Mouse (Mus musculus) G1E (cell line): ENCODE results near the gene Bik. TPM values are rescaled to one million over a fixed set of nuclear protein-coding genes. Genes with fewer than 3 reads are reported as not detected.

Experiments
- ATAC-seq: 2 replicates; pipeline ENCODE4 v1.8.0; 2016; ENCODE audit warnings: mild to moderate bottlenecking; ENCODE audit not compliant: insufficient number of reproducible peaks, poor library complexity, low FRiP score, severe bottlenecking; ENCODE audit errors: extremely low read depth
- DNase-seq: peaks from one replicate; pipeline ENCODE4 v3.0.0; 2012; ENCODE audit warnings: low spot score
- H3K27me3 ChIP-seq: 2 replicates; pipeline ENCODE4 v1.6.1; 2012; ENCODE audit warnings: mild to moderate bottlenecking, low read length, inconsistent platforms; ENCODE audit not compliant: insufficient read depth
- H3K36me3 ChIP-seq: replicated peaks from 2 replicates; pipeline ENCODE3; 2012; ENCODE audit warnings: mild to moderate bottlenecking, inconsistent platforms
- H3K4me1 ChIP-seq: 2 replicates; pipeline ENCODE4 v1.6.1; 2012; ENCODE audit warnings: low read depth, low read length, inconsistent platforms, mixed read lengths; ENCODE audit not compliant: insufficient read depth
- H3K4me3 ChIP-seq: 2 replicates; pipeline ENCODE4 v1.5.1; 2012; ENCODE audit warnings: low read depth, mild to moderate bottlenecking, inconsistent platforms, low read length, moderate library complexity, mixed read lengths
- H3K9me3 ChIP-seq: replicated peaks from 2 replicates; pipeline ENCODE4 v1.6.1; 2012; ENCODE audit warnings: inconsistent platforms
- CTCF ChIP-seq: IDR thresholded peaks from 2 replicates; pipeline ENCODE4 v1.5.1; 2012; ENCODE audit warnings: low read depth, low read length, inconsistent platforms, mixed read lengths
- GATA1 ChIP-seq: IDR thresholded peaks from 2 replicates; pipeline ENCODE4 v1.6.1; 2012; ENCODE audit warnings: borderline replicate concordance, low read length, inconsistent platforms, mixed read lengths
- GATA2 ChIP-seq: IDR thresholded peaks from 2 replicates; pipeline ENCODE4 v1.6.1; 2012; ENCODE audit warnings: low read depth, low read length, inconsistent platforms, borderline replicate concordance
- POLR2AphosphoS5 ChIP-seq: IDR thresholded peaks from 2 replicates; pipeline ENCODE4 v1.6.1; 2012; ENCODE audit warnings: low read depth, low read length, inconsistent platforms; ENCODE audit not compliant: insufficient replicate concordance
- TAL1 ChIP-seq: conservative IDR thresholded peaks from 2 replicates; pipeline ENCODE4 v1.6.1; 2012; ENCODE audit warnings: low read depth, low read length, inconsistent platforms, mixed read lengths
- polyA plus RNA-seq: library from polyadenylated mRNA; stranded (reverse); fragments of >175 nt; gene quantifications from 2 replicates; pipeline ENCODE4 v1.2.3, GENCODE M21; 2012
- total RNA-seq, 2 experiments: library from RNA; stranded (forward) in 1 of 2; stranded (reverse) in 1 of 2; fragments of 200-1000 nt in 1 of 2; fragments of >200 nt in 1 of 2; fragmentation: Nextera tagmentation in 1 of 2; gene quantifications; 2 replicates each; pipeline ENCODE4 v1.2.3; 2014 to 2017

Gene Bik
- total RNA-seq (2014; fragmentation: Nextera tagmentation) (not detected in 2 replicates), total RNA-seq (2017) (not detected in 2 replicates), polyA plus RNA-seq (not detected in 2 replicates)

GRCm38 (mm10) chr15:83526424-83527091 is at the start of gene Bik:
TSS of gene Bik (plus strand) at chr15:83526862.
- Histone ChIP-seq H3K9me3 (0 out of 2 replicates have a peak, but pooled peaks cover 3% of the 10 kb centered on the region), H3K4me3 (peak within 1 kb of the TSS; percentile 45; the same call in 1 of the 2 replicates), H3K36me3 (no peaks in the 10 kb centered on the region), H3K4me1 (peaks cover 10% of the 10 kb centered on the region), H3K27me3 (peaks cover 78% of the 10 kb centered on the region)
- ATAC-seq (no peak), DNase-seq (no peak)
- no peak for TF ChIP-seq TAL1

- TF ChIP-seq GATA2 = no peak
- no peak for TF ChIP-seq GATA1
- TF ChIP-seq POLR2AphosphoS5 = no peak
- no peak for TF ChIP-seq CTCF
- ATAC-seq (no peak), DNase-seq (no peak)
- Histone ChIP-seq H3K36me3 (no peaks in the 10 kb centered on the region), H3K27me3 (peaks cover 20% of the 10 kb centered on the region; the same call in 1 of the 2 replicates), H3K4me1 (peaks cover 49% of the 10 kb centered on the region), H3K9me3 (no peaks in the 10 kb centered on the region), H3K4me3 (no peak overlapping the region)
Observed at GRCm38 (mm10) chr15:83478096-83478495, 48.6 kb upstream of the Bik start.

- no peak overlapping the region for H3K4me3 ChIP-seq
- DNase-seq (no peak), ATAC-seq (no peak)
- no peak for TF ChIP-seq GATA2
- peaks cover 20% of the 10 kb centered on the region; the same call in 1 of the 2 replicates for H3K27me3 ChIP-seq
- H3K36me3 ChIP-seq = peaks cover 6% of the 10 kb centered on the region
- H3K9me3 ChIP-seq = no peaks in the 10 kb centered on the region
- peaks cover 34% of the 10 kb centered on the region for H3K4me1 ChIP-seq
Observed at GRCm38 (mm10) chr15:83479818-83480217, 46.8 kb upstream of the Bik start.

- no peaks in the 10 kb centered on the region for H3K9me3 ChIP-seq
- peaks cover 20% of the 10 kb centered on the region; the same call in 1 of the 2 replicates for H3K27me3 ChIP-seq
- ATAC-seq = no peak
- no peak for DNase-seq
- no peak overlapping the region for H3K4me3 ChIP-seq
- H3K36me3 ChIP-seq = peaks cover 12% of the 10 kb centered on the region
- H3K4me1 ChIP-seq = peaks cover 30% of the 10 kb centered on the region
- no peak for TF ChIP-seq TAL1
- no peak for TF ChIP-seq POLR2AphosphoS5
- no peak for TF ChIP-seq GATA2
- no peak for TF ChIP-seq GATA1
- no peak for TF ChIP-seq CTCF
Observed at GRCm38 (mm10) chr15:83481236-83481780, 45.4 kb upstream of the Bik start.

GRCm38 (mm10) chr15:83482645-83483224 is 43.9 kb upstream of the Bik start:
- peak; percentile 32 for DNase-seq
- H3K4me3 ChIP-seq = no peak overlapping the region

GRCm38 (mm10) chr15:83483482-83483881 is 43.2 kb upstream of the Bik start:
- peaks cover 18% of the 10 kb centered on the region for H3K36me3 ChIP-seq
- DNase-seq = peak; percentile 38
- no peaks in the 10 kb centered on the region for H3K9me3 ChIP-seq
- peaks cover 5% of the 10 kb centered on the region; the same call in 1 of the 2 replicates for H3K27me3 ChIP-seq
- peak; percentile 57; the same call in 1 of the 2 replicates for ATAC-seq
- peaks cover 25% of the 10 kb centered on the region for H3K4me1 ChIP-seq
- no peak for TF ChIP-seq GATA2
- no peak for TF ChIP-seq GATA1
- 0 out of 2 replicates have a peak, but pooled peaks have one; percentile 26 for TF ChIP-seq CTCF
- no peak for TF ChIP-seq TAL1
- TF ChIP-seq POLR2AphosphoS5 = no peak
- H3K4me3 ChIP-seq = no peak overlapping the region

More at GRCm38 (mm10) chr15:83482645-83483224, 43.9 kb upstream of the Bik start:
- Histone ChIP-seq H3K4me1 (peaks cover 30% of the 10 kb centered on the region), H3K36me3 (peaks cover 16% of the 10 kb centered on the region), H3K9me3 (no peaks in the 10 kb centered on the region), H3K27me3 (peaks cover 7% of the 10 kb centered on the region; the same call in 1 of the 2 replicates)
- ATAC-seq = peak; percentile 22
- TF ChIP-seq GATA1 = no peak
- TF ChIP-seq POLR2AphosphoS5 = no peak
- TF ChIP-seq TAL1 = no peak
- TF ChIP-seq CTCF = no peak
- TF ChIP-seq GATA2 = no peak
